Mouse (Mus musculus): Measurements from ENCODE around the gene Mdga1. TPM values are rescaled to one million over a fixed set of nuclear protein-coding genes. Genes with fewer than 3 reads are reported as not detected.

The Mdga1 gene
- polyA plus RNA-seq, 1 experiment from 2014 or later: 1.3 TPM

GRCm38 (mm10) chr17:29895566-29895965 is 74.3 kb downstream of the Mdga1 start:
- H3K4me2 ChIP-seq (ENCODE audit: low read length): no peak overlapping the region
- no peak for ATAC-seq (replicated peaks; ENCODE audit: low FRiP score, low read depth)
- no peak overlapping the region for H3K27ac ChIP-seq
- 65% methylated on average over 5 of the region's 5 CpGs for WGBS
- H3K36me3 ChIP-seq (ENCODE audit: insufficient read depth, low read length): no peaks in the 10 kb centered on the region
- no peak for TF ChIP-seq CTCF (IDR thresholded peaks at IDR 0.05; ENCODE audit: low read depth)
- H3K4me1 ChIP-seq (replicated peaks; ENCODE audit: insufficient read depth, low read length): no peaks in the 10 kb centered on the region
- peaks cover 6% of the 10 kb centered on the region for H3K27me3 ChIP-seq (ENCODE audit: insufficient read depth, low read length)
- no peak overlapping the region for H3K9ac ChIP-seq (ENCODE audit: low read depth, low read length)
- H3K9me3 ChIP-seq (replicated peaks; ENCODE audit: low read length): no peaks in the 10 kb centered on the region
- no peak overlapping the region for H3K4me3 ChIP-seq (replicated peaks; ENCODE audit: low read depth, low read length)
- no peak for DNase-seq (ENCODE audit: low spot score)

- no peak for DNase-seq (ENCODE audit: low spot score)
- Histone ChIP-seq H3K9ac (ENCODE audit: low read depth, low read length) (no peak overlapping the region), H3K9me3 (replicated peaks; ENCODE audit: low read length) (no peaks in the 10 kb centered on the region), H3K4me3 (replicated peaks; ENCODE audit: low read depth, low read length) (no peak overlapping the region), H3K27ac (no peak overlapping the region), H3K27me3 (ENCODE audit: insufficient read depth, low read length) (peaks cover 12% of the 10 kb centered on the region), H3K4me2 (ENCODE audit: low read length) (no peak overlapping the region), H3K4me1 (replicated peaks; ENCODE audit: insufficient read depth, low read length) (no peaks in the 10 kb centered on the region), H3K36me3 (ENCODE audit: insufficient read depth, low read length) (no peaks in the 10 kb centered on the region)
- 86% methylated on average over 5 of the region's 5 CpGs for WGBS
- no peak for ATAC-seq (replicated peaks; ENCODE audit: low FRiP score, low read depth)
- no peak for TF ChIP-seq CTCF (IDR thresholded peaks at IDR 0.05; ENCODE audit: low read depth)
Observed at GRCm38 (mm10) chr17:29894965-29895364, 74.9 kb downstream of the Mdga1 start.

GRCm38 (mm10) chr17:29890451-29891110 is 79.3 kb downstream of the Mdga1 start:
- Histone ChIP-seq H3K9me3 (replicated peaks; ENCODE audit: low read length) (no peaks in the 10 kb centered on the region), H3K27me3 (ENCODE audit: insufficient read depth, low read length) (peaks cover 23% of the 10 kb centered on the region), H3K36me3 (ENCODE audit: insufficient read depth, low read length) (no peaks in the 10 kb centered on the region), H3K9ac (ENCODE audit: low read depth, low read length) (no peak overlapping the region), H3K4me2 (ENCODE audit: low read length) (no peak overlapping the region), H3K27ac (no peak overlapping the region), H3K4me1 (replicated peaks; ENCODE audit: insufficient read depth, low read length) (peaks cover 22% of the 10 kb centered on the region; the same call in 1 of the 2 replicates), H3K4me3 (replicated peaks; ENCODE audit: low read depth, low read length) (no peak overlapping the region)
- TF ChIP-seq CTCF (IDR thresholded peaks at IDR 0.05; ENCODE audit: low read depth): no peak
- ATAC-seq (replicated peaks; ENCODE audit: low FRiP score, low read depth) (no peak), DNase-seq (ENCODE audit: low spot score) (no peak)
- 67% methylated on average over 7 of the region's 7 CpGs for WGBS

GRCm38 (mm10) chr17:29888981-29889980 is 80.6 kb downstream of the Mdga1 start:
- TF ChIP-seq CTCF (IDR thresholded peaks at IDR 0.05; ENCODE audit: low read depth): no peak
- peak overlapping the region; percentile 66 for H3K4me3 ChIP-seq (replicated peaks; ENCODE audit: low read depth, low read length)
- DNase-seq (ENCODE audit: low spot score) (peak; percentile 39), ATAC-seq (replicated peaks; ENCODE audit: low FRiP score, low read depth) (no peak)
- no peak overlapping the region for H3K27ac ChIP-seq
- WGBS: 1% methylated on average over 60 of the region's 67 CpGs
- no peaks in the 10 kb centered on the region for H3K36me3 ChIP-seq (ENCODE audit: insufficient read depth, low read length)
- H3K4me1 ChIP-seq (replicated peaks; ENCODE audit: insufficient read depth, low read length): peaks cover 22% of the 10 kb centered on the region; the same call in 1 of the 2 replicates
- H3K4me2 ChIP-seq (ENCODE audit: low read length): peak overlapping the region; percentile 100
- H3K27me3 ChIP-seq (ENCODE audit: insufficient read depth, low read length): peaks cover 36% of the 10 kb centered on the region
- no peak overlapping the region for H3K9ac ChIP-seq (ENCODE audit: low read depth, low read length)
- no peaks in the 10 kb centered on the region for H3K9me3 ChIP-seq (replicated peaks; ENCODE audit: low read length)

GRCm38 (mm10) chr17:29887881-29888826 is 81.7 kb downstream of the Mdga1 start:
- H3K4me2 ChIP-seq (ENCODE audit: low read length): peak overlapping the region; percentile 100
- no peaks in the 10 kb centered on the region for H3K36me3 ChIP-seq (ENCODE audit: insufficient read depth, low read length)
- H3K27ac ChIP-seq: no peak overlapping the region
- H3K9me3 ChIP-seq (replicated peaks; ENCODE audit: low read length): no peaks in the 10 kb centered on the region
- H3K4me1 ChIP-seq (replicated peaks; ENCODE audit: insufficient read depth, low read length): peaks cover 22% of the 10 kb centered on the region; the same call in 1 of the 2 replicates
- ATAC-seq (replicated peaks; ENCODE audit: low FRiP score, low read depth): peak; percentile 16; the same call in 1 of the 2 replicates
- TF ChIP-seq CTCF (IDR thresholded peaks at IDR 0.05; ENCODE audit: low read depth): no peak
- under 1% methylated on average over 73 of the region's 93 CpGs for WGBS
- peaks cover 46% of the 10 kb centered on the region for H3K27me3 ChIP-seq (ENCODE audit: insufficient read depth, low read length)
- peak overlapping the region; percentile 66 for H3K4me3 ChIP-seq (replicated peaks; ENCODE audit: low read depth, low read length)
- peak; percentile 53 for DNase-seq (ENCODE audit: low spot score)
- H3K9ac ChIP-seq (ENCODE audit: low read depth, low read length): peak overlapping the region; percentile 60

Measured in kidney, postnatal 0 days (tissue).